Mouse (Mus musculus) bone marrow macrophage, adult 2 months (primary cell): ENCODE measurements around the gene Tmem259.

Experiments used
- CTCF ChIP-seq: IDR thresholded peaks from 2 replicates; pipeline ENCODE4 v1.5.1; 2012; ENCODE audit warnings: low read depth, mild to moderate bottlenecking, low read length, moderate library complexity
- POLR2A ChIP-seq: IDR thresholded peaks from 2 replicates; pipeline ENCODE4 v1.6.1; 2012; ENCODE audit warnings: mild to moderate bottlenecking, low read depth, low read length, borderline replicate concordance

DNA sequence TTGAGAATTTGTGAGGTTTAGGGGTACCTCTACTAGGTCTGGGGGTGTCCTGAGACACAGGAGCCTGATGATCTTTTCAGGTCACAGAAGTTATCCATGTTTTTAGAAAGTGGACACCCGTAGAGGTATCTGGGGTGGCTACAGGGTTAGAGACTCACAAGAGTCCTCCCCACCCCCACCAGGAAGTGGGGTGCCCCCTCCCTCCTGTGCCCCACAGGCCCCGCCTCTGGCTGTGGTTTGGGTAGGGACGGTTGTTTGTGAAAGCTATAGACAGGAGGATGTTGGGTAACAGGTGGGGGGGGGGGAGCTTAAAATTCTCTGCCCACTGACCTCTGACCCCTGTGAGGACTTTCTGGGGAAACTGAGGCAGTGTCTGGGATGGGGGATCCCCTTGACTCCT, 33.2 kb upstream of the Tmem259 start:
- TF ChIP-seq CTCF (no peak), POLR2A (no peak)
